Mouse (Mus musculus): ENCODE data around the gene Usp7.

DNA sequence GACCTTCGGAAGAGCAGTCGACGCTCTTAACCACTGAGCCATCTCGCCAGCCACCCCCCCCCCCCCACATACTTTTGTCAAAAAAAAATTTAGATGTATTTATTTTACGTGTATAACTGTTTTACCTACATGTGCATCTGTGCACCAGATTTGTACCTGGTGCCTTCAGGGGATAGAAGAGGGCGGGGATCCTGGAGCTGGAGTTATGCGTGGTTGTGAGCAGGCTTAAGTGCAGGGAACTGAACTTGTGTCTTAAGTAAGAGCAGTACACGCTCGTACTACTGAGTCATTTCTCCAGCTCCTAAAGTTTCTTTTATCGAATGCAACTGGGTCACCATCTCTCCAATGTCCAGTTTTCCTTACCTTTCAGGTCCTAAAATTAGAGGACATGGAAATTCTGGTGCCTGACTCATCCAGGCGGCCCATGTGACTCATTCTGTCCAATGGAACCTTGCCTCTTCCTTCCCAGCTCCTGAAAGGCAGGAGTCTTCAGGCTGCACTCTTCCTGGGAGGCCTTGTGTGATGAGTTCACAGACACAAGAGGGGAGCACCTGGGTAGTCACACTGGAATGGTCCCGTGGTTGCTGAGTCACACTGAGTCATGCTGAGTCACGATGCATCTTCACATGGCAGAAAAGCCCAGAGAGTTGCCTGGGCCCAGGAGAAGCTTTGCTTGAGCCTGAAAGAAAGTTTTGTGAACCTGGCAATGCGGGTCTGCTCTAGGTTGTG is 18.5 kb upstream of the Usp7 start:
- TF ChIP-seq CTCF (IDR thresholded peaks at IDR 0.05; ENCODE audit: low read depth, low read length) (no peak), POLR2A (IDR thresholded peaks at IDR 0.05; ENCODE audit: borderline replicate concordance, low read depth, low read length) (no peak)
